Mouse (Mus musculus): ENCODE data around the gene Bub1b. TPM values are rescaled to one million over a fixed set of nuclear protein-coding genes. Genes with fewer than 3 reads are reported as not detected.

The Bub1b gene
- 10 to 100 TPM; 12.7 to 14.1 TPM for polyA plus RNA-seq (2017; shearing (Covaris generic))

GRCm38 (mm10) chr2:118597673-118598568, at the start of gene Bub1b:
Bub1b (plus strand) TSS chr2:118598211.

GRCm38 (mm10) chr2:118549507-118550473, 48.2 kb upstream of the Bub1b start, which contains the start of gene Bmf:
Bmf (minus strand) TSS chr2:118549687.

GRCm38 (mm10) chr2:118662902-118663803, 65.1 kb downstream of the Bub1b start, which contains the start of gene Pak6:
Pak6 (plus strand) TSS chr2:118663303.

Other genes starting within 250 kb of the Bub1b start
- gene Gpr176, start 224.8 kb upstream of the Bub1b start, polyA plus RNA-seq (2017; shearing (Covaris generic)) = under 1 TPM in 1 of 2 experiments, not detected in 1; 0.52 TPM
- gene Eif2ak4, start 209.6 kb upstream of the Bub1b start, polyA plus RNA-seq (2017; shearing (Covaris generic)) = 1 to 10 TPM; 4.2 to 5.2 TPM
- gene Srp14, start 118.5 kb upstream of the Bub1b start, polyA plus RNA-seq (2017; shearing (Covaris generic)) = 100 to 1,000 TPM; 306 to 343 TPM
- gene Bmf, start 48.5 kb upstream of the Bub1b start, polyA plus RNA-seq (2017; shearing (Covaris generic)) = 1 to 10 TPM in 1 of 2 experiments, under 1 TPM in 1; 0.88 to 1.4 TPM
- gene Pak6, start 65.1 kb downstream of the Bub1b start, polyA plus RNA-seq (2017; shearing (Covaris generic)) = under 1 TPM in 1 of 2 experiments, not detected in 1; 0.82 TPM
- gene Ankrd63, start 105.8 kb downstream of the Bub1b start, polyA plus RNA-seq (2017; shearing (Covaris generic)) = not detected
- gene Plcb2, start 130.2 kb downstream of the Bub1b start, polyA plus RNA-seq (2017; shearing (Covaris generic)) = 10 to 100 TPM; 22.4 to 29.1 TPM
- 1 to 10 TPM; 5.0 to 9.6 TPM for gene Inafm2, start 147.5 kb downstream of the Bub1b start, polyA plus RNA-seq (2017; shearing (Covaris generic))
- under 1 TPM in 1 of 2 experiments, not detected in 1; 0.48 TPM for gene Ccdc9b, start 164.4 kb downstream of the Bub1b start, polyA plus RNA-seq (2017; shearing (Covaris generic))
- not detected for gene Phgr1, start 174.6 kb downstream of the Bub1b start, polyA plus RNA-seq (2017; shearing (Covaris generic))
- under 1 TPM in 1 of 2 experiments, not detected in 1; 0.17 TPM for gene Disp2, start 181.5 kb downstream of the Bub1b start, polyA plus RNA-seq (2017; shearing (Covaris generic))
- 10 to 100 TPM; 14.6 to 20.5 TPM for gene Knstrn, start 215.8 kb downstream of the Bub1b start, polyA plus RNA-seq (2017; shearing (Covaris generic))

Measured in activated CD4-positive, CD25-positive, alpha-beta regulatory T cell (primary cell).